Mouse (Mus musculus) testis, adult 2 months (tissue): ENCODE data around the gene Spns1.

Experiments
- CTCF ChIP-seq: fragments of 200-500 bp; IDR thresholded peaks from 2 replicates; pipeline ENCODE4 v1.5.1; 2012; ENCODE audit warnings: low read depth, mild to moderate bottlenecking, inconsistent platforms, low read length, moderate library complexity; ENCODE audit not compliant: control insufficient read depth, insufficient read depth, insufficient replicate concordance
- POLR2A ChIP-seq: fragments of 200-500 bp; IDR thresholded peaks from 2 replicates; pipeline ENCODE4 v1.6.1; 2012; ENCODE audit warnings: low read depth, mild to moderate bottlenecking, inconsistent platforms, low read length, moderate library complexity; ENCODE audit not compliant: control insufficient read depth

DNA sequence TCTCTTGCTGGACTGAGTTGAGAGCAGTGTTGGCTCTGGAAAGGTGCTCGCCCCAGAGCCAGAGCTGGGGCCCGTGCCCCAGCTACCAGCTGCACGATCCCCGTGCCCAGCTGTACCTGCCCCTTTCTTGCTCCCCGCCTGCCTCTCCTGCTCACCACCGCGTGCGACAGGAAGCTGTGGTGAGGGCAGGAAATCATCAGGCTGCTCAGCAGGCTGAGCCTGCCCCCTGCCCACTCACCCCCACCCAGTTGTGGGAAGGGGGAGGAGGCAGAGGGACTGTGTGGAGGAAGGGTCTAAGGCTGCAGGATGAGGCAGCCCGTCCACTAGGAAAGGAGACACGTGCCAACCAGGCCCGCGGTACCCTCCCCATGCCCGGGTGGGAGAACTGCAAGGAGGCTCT is 7.9 kb downstream of the Spns1 start, which contains the start of gene Lat:
- TF ChIP-seq CTCF (no peak), POLR2A (no peak)
